Mouse (Mus musculus): ENCODE measurements around the gene Pnma1. TPM values are rescaled to one million over a fixed set of nuclear protein-coding genes. Genes with fewer than 3 reads are reported as not detected.
"Not testable (repeated sequence)": the region's sequence is repeated elsewhere in the genome, so short reads cannot be mapped to it uniquely, and the experiment has no call there.

Gene Pnma1
- polyA plus RNA-seq, 1 experiment from 2014 or later, result 0.59 TPM

DNA sequence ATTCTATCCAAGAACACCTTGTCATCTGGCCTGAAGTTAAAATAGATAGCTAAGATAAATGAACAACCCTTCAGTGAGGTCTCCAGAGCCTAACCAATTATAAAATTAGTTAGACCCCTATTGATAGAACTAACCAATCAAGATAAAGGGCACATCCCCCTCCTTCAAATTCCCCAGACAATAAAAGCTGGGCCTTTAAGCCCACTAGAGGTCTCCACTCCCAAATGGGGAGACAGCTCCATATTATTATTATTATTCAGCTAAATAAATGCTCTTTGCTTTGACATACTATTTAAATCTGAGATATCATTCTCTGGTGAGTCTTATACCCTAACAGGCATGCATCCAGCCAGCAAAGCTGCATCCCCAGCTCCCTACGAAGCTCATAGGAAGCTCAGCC, 38.4 kb downstream of the Pnma1 start:
- H3K4me1 ChIP-seq (ENCODE audit: control insufficient read depth, insufficient read depth, low read length), result peaks cover 3% of the 10 kb centered on the region
- no peaks in the 10 kb centered on the region for H3K36me3 ChIP-seq (ENCODE audit: control insufficient read depth, insufficient read depth)
- H3K4me3 ChIP-seq (ENCODE audit: low read length), result no peak overlapping the region
- H3K9me3 ChIP-seq (replicated peaks; ENCODE audit: control insufficient read depth, low read length), result no peaks in the 10 kb centered on the region
- no peak for ATAC-seq (replicated peaks; ENCODE audit: extremely low read depth, insufficient read depth, low FRiP score)
- no peak overlapping the region for H3K27ac ChIP-seq (ENCODE audit: low read length)
- 74% methylated on average over 1 of the region's 1 CpGs for WGBS
- no peaks in the 10 kb centered on the region for H3K27me3 ChIP-seq (ENCODE audit: control insufficient read depth, insufficient read depth, low read length)
- H3K9ac ChIP-seq (ENCODE audit: low read length), result no peak overlapping the region
- no peak overlapping the region for H3K4me2 ChIP-seq (ENCODE audit: low read depth, low read length)

DNA sequence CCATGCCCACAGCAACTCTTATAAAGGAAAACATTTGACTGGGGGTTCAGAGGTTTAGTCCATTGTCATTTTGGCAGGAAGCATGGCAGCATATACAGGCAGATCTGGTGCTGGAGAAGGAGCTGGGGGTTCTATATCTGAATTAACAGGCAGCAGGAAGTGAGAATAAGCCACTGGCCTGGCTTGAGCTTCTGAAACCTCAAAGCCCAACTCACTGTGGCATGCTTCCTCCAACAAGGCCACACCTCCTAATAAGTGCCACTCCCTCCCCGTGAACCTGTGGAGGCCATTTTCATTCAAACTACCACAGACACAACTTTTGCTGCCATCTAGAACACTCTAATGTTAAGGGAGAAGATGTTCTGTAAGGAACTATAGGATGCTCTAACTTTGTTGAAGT, 40.6 kb downstream of the Pnma1 start:
- no peaks in the 10 kb centered on the region for H3K4me1 ChIP-seq (ENCODE audit: control insufficient read depth, insufficient read depth, low read length)
- no peak overlapping the region for H3K4me3 ChIP-seq (ENCODE audit: low read length)
- no peak overlapping the region for H3K27ac ChIP-seq (ENCODE audit: low read length)
- no peak overlapping the region for H3K4me2 ChIP-seq (ENCODE audit: low read depth, low read length)
- WGBS, result 53% methylated on average over 1 of the region's 1 CpGs
- no peaks in the 10 kb centered on the region for H3K36me3 ChIP-seq (ENCODE audit: control insufficient read depth, insufficient read depth)
- H3K9ac ChIP-seq (ENCODE audit: low read length), result no peak overlapping the region
- no peaks in the 10 kb centered on the region for H3K27me3 ChIP-seq (ENCODE audit: control insufficient read depth, insufficient read depth, low read length)
- H3K9me3 ChIP-seq (replicated peaks; ENCODE audit: control insufficient read depth, low read length), result no peaks in the 10 kb centered on the region
- no peak for ATAC-seq (replicated peaks; ENCODE audit: extremely low read depth, insufficient read depth, low FRiP score)

DNA sequence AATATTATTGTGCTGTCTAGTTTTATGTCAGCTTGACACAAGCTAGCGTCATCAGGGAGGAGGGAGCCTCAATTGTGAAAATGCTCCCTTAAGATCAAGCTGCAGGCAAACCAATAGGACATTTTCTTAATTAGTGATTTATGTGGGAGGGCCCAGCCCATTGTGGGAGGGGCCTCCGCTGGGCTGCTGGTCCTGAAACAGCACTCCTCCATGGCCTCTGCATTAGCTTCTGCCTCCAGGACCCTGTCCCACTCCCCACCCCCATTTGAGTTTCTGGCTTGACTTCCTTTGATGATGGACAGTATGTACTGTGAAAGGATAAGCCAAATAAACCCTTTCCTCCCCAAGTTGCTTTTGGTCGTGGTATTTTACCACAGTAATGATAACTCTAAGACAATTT, 41.3 kb downstream of the Pnma1 start:
- Histone ChIP-seq H3K27ac (ENCODE audit: low read length) (no peak overlapping the region), H3K36me3 (ENCODE audit: control insufficient read depth, insufficient read depth) (no peaks in the 10 kb centered on the region), H3K9ac (ENCODE audit: low read length) (no peak overlapping the region), H3K4me3 (ENCODE audit: low read length) (no peak overlapping the region), H3K9me3 (replicated peaks; ENCODE audit: control insufficient read depth, low read length) (no peaks in the 10 kb centered on the region), H3K4me2 (ENCODE audit: low read depth, low read length) (no peak overlapping the region), H3K4me1 (ENCODE audit: control insufficient read depth, insufficient read depth, low read length) (no peaks in the 10 kb centered on the region), H3K27me3 (ENCODE audit: control insufficient read depth, insufficient read depth, low read length) (no peaks in the 10 kb centered on the region)
- 73% methylated on average over 3 of the region's 3 CpGs for WGBS
- no peak for ATAC-seq (replicated peaks; ENCODE audit: extremely low read depth, insufficient read depth, low FRiP score)

DNA sequence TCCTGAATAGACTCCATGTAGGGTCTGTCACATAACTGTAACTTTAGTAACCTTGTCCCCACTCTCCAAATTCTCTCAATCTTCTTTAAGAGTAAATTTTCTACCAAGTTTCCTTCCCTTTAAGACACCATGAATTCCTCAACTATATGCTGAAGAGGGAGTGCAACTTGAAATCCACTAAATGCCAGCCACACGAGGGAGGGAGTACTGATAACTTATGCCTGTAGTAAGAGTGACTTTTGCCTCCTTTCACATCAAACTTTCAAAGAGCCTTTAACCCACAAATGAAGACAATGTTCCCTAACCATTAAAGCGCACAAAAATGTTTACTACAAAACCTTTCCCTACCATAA, 46.8 kb downstream of the Pnma1 start:
- 56% methylated on average over 2 of the region's 2 CpGs for WGBS
- peak overlapping the region; percentile 78 for H3K4me2 ChIP-seq (ENCODE audit: low read depth, low read length)
- H3K4me1 ChIP-seq (ENCODE audit: control insufficient read depth, insufficient read depth, low read length), result no peaks in the 10 kb centered on the region
- no peak for ATAC-seq (replicated peaks; ENCODE audit: extremely low read depth, insufficient read depth, low FRiP score)
- no peaks in the 10 kb centered on the region for H3K36me3 ChIP-seq (ENCODE audit: control insufficient read depth, insufficient read depth)
- peak overlapping the region; percentile 57 for H3K4me3 ChIP-seq (ENCODE audit: low read length)
- no peak overlapping the region for H3K27ac ChIP-seq (ENCODE audit: low read length)
- no peaks in the 10 kb centered on the region for H3K9me3 ChIP-seq (replicated peaks; ENCODE audit: control insufficient read depth, low read length)
- no peaks in the 10 kb centered on the region for H3K27me3 ChIP-seq (ENCODE audit: control insufficient read depth, insufficient read depth, low read length)
- peak overlapping the region; percentile 66; the same call in 1 of the 2 replicates for H3K9ac ChIP-seq (ENCODE audit: low read length)

DNA sequence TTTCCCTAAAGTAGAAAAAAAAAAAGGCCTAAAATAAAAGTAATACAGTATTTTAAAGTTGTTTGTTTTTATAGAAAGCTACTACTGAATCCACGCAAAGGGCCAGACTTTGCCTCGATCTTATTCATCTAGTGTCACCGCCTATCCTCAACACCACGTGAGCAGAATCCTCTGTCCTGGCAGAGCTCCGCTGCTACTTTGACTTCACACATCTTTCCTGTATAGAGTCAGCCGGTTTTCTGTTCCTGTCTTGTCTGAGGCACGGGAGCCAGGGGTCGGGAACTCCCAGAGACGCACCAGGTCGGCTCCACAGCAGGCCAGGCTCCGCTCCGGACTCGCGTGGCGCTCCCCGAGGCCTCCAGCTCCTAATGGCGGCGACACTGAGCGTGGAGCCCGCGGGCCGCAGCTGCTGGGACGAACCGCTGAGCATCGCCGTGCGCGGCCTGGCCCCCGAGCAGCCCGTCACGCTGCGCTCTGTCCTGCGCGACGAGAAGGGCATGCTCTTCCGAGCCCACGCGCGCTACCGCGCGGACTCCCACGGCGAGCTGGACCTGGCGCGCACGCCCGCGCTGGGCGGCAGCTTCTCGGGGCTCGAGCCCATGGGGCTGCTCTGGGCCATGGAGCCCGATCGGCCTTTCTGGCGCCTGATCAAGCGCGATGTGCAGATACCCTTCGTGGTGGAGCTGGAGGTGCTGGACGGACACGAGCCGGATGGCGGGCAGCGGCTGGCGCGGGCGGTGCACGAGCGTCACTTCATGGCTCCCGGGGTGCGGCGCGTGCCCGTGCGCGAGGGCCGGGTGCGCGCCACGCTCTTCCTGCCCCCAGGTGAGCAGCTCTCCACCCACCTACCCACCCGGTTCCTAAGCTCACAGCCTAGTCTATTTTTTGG, 47.4 kb downstream of the Pnma1 start, which contains the start of gene Acot6:
Acot6 (plus strand) TSS at position 51 of the 889 bp plus-strand sequence.
- Histone ChIP-seq H3K4me3 (ENCODE audit: low read length) (peak within 1 kb of the TSS; percentile 57), H3K9ac (ENCODE audit: low read length) (peak within 1 kb of the TSS; percentile 66), H3K4me2 (ENCODE audit: low read depth, low read length) (peak within 1 kb of the TSS; percentile 78)
- not testable (repeated sequence) for H3K36me3 ChIP-seq (ENCODE audit: control insufficient read depth, insufficient read depth); H3K9me3 ChIP-seq (replicated peaks; ENCODE audit: control insufficient read depth, low read length); H3K27ac ChIP-seq (ENCODE audit: low read length); H3K27me3 ChIP-seq (ENCODE audit: control insufficient read depth, insufficient read depth, low read length); H3K4me1 ChIP-seq (ENCODE audit: control insufficient read depth, insufficient read depth, low read length)
- under 1% methylated on average over 69 of the region's 80 CpGs for WGBS
- ATAC-seq (replicated peaks; ENCODE audit: extremely low read depth, insufficient read depth, low FRiP score), result peak; percentile 76

DNA sequence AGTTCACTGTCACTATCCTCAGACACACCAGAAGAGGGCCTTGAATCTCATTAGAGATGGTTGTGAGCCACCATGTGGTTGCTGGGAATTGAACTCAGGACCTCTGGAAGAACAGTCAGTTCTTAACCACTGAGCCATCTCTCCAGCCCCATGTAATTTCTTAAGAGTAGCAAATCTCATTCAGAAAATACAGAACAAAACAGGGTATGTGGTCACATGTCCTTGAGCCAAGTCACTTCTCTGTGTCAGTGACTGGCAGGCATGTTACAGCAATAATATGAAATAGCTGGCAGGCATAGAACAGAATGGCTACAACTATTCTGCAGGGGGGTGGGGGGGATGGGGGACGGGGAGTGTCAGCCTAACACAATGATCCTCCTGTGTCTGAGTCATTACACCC, 48.2 kb downstream of the Pnma1 start:
- Histone ChIP-seq H3K4me2 (ENCODE audit: low read depth, low read length) (peak overlapping the region; percentile 78; the same call in 1 of the 2 replicates), H3K36me3 (ENCODE audit: control insufficient read depth, insufficient read depth) (no peaks in the 10 kb centered on the region), H3K9ac (ENCODE audit: low read length) (no peak overlapping the region), H3K27me3 (ENCODE audit: control insufficient read depth, insufficient read depth, low read length) (no peaks in the 10 kb centered on the region), H3K4me1 (ENCODE audit: control insufficient read depth, insufficient read depth, low read length) (no peaks in the 10 kb centered on the region), H3K9me3 (replicated peaks; ENCODE audit: control insufficient read depth, low read length) (no peaks in the 10 kb centered on the region), H3K27ac (ENCODE audit: low read length) (no peak overlapping the region), H3K4me3 (ENCODE audit: low read length) (no peak overlapping the region)
- ATAC-seq (replicated peaks; ENCODE audit: extremely low read depth, insufficient read depth, low FRiP score), result no peak
- WGBS, result 58% methylated on average over 1 of the region's 1 CpGs

DNA sequence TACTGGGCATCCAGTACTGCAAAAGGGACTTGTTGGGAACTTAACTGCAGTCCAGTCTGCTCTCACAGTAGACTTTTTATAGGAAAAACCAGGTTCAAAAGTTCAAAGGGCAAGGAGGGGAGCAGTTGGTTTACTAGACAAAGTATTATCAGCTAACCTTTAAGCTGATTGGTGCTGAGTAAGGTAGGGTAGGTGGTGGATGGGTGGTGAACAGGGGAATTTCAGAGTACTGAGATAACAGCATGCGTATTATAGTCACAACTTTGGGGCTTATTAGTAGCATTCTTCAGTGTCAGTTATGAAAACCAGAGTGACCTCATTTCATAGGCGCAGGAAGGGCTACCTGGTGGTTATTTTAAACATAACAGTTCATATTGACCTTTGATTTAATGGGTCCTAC, 48.7 kb downstream of the Pnma1 start:
- Histone ChIP-seq H3K27ac (ENCODE audit: low read length) (no peak overlapping the region), H3K9me3 (replicated peaks; ENCODE audit: control insufficient read depth, low read length) (no peaks in the 10 kb centered on the region), H3K4me2 (ENCODE audit: low read depth, low read length) (no peak overlapping the region), H3K4me1 (ENCODE audit: control insufficient read depth, insufficient read depth, low read length) (no peaks in the 10 kb centered on the region), H3K9ac (ENCODE audit: low read length) (no peak overlapping the region), H3K36me3 (ENCODE audit: control insufficient read depth, insufficient read depth) (no peaks in the 10 kb centered on the region), H3K27me3 (ENCODE audit: control insufficient read depth, insufficient read depth, low read length) (no peaks in the 10 kb centered on the region), H3K4me3 (ENCODE audit: low read length) (no peak overlapping the region)
- no peak for ATAC-seq (replicated peaks; ENCODE audit: extremely low read depth, insufficient read depth, low FRiP score)
- WGBS, result 92% methylated on average over 2 of the region's 2 CpGs

Other genes with a start within 250 kb of the Pnma1 start
- 30.4 and 30.6 TPM in 2 replicates for gene Numb, start 226.6 kb downstream of the Pnma1 start, polyA plus RNA-seq (2015; fragmentation: Nextera tagmentation; extraction: Ambion mirVana)
- 7.9 TPM in 2 replicates for gene Riox1, start 197.9 kb downstream of the Pnma1 start, polyA plus RNA-seq (2015; fragmentation: Nextera tagmentation; extraction: Ambion mirVana)
- not detected in 2 replicates for gene Heatr4, start 163.6 kb downstream of the Pnma1 start, polyA plus RNA-seq (2015; fragmentation: Nextera tagmentation; extraction: Ambion mirVana)
- gene Acot2, start 160.6 kb downstream of the Pnma1 start, polyA plus RNA-seq (2015; fragmentation: Nextera tagmentation; extraction: Ambion mirVana), result 75.6 and 85.0 TPM in 2 replicates
- 31.0 and 34.0 TPM in 2 replicates for gene Acot1, start 139.0 kb downstream of the Pnma1 start, polyA plus RNA-seq (2015; fragmentation: Nextera tagmentation; extraction: Ambion mirVana)
- 0.66 and 0.96 TPM in 2 replicates for gene Acot4, start 110.1 kb downstream of the Pnma1 start, polyA plus RNA-seq (2015; fragmentation: Nextera tagmentation; extraction: Ambion mirVana)
- gene Gm49366, start 109.6 kb downstream of the Pnma1 start, polyA plus RNA-seq (2015; fragmentation: Nextera tagmentation; extraction: Ambion mirVana), result not detected in 2 replicates
- gene Acot3, start 96.3 kb downstream of the Pnma1 start, polyA plus RNA-seq (2015; fragmentation: Nextera tagmentation; extraction: Ambion mirVana), result 0.70 and 0.92 TPM in 2 replicates
- gene Acot5, start 79.2 kb downstream of the Pnma1 start, polyA plus RNA-seq (2015; fragmentation: Nextera tagmentation; extraction: Ambion mirVana), result 0.14 and 0.22 TPM in 2 replicates
- gene Acot6, start 47.8 kb downstream of the Pnma1 start, polyA plus RNA-seq (2015; fragmentation: Nextera tagmentation; extraction: Ambion mirVana), result 0.85 and 1.3 TPM in 2 replicates
- gene Dnal1, start 34.1 kb downstream of the Pnma1 start, polyA plus RNA-seq (2015; fragmentation: Nextera tagmentation; extraction: Ambion mirVana), result 3.5 and 4.0 TPM in 2 replicates
- gene Elmsan1, start 70.4 kb upstream of the Pnma1 start, polyA plus RNA-seq (2015; fragmentation: Nextera tagmentation; extraction: Ambion mirVana), result 7.1 and 7.5 TPM in 2 replicates
- 98.0 and 103 TPM in 2 replicates for gene Ptgr2, start 136.7 kb upstream of the Pnma1 start, polyA plus RNA-seq (2015; fragmentation: Nextera tagmentation; extraction: Ambion mirVana)
- gene Zfp410, start 168.4 kb upstream of the Pnma1 start, polyA plus RNA-seq (2015; fragmentation: Nextera tagmentation; extraction: Ambion mirVana), result 54.0 and 54.5 TPM in 2 replicates
- gene Coq6, start 213.2 kb upstream of the Pnma1 start, polyA plus RNA-seq (2015; fragmentation: Nextera tagmentation; extraction: Ambion mirVana), result 94.2 and 95.2 TPM in 2 replicates
- gene Fam161b, start 213.3 kb upstream of the Pnma1 start, polyA plus RNA-seq (2015; fragmentation: Nextera tagmentation; extraction: Ambion mirVana), result 8.1 and 8.2 TPM in 2 replicates